ENCODE assay signal across 11 mouse cellular contexts in genomic region chr3:107869097-107869496, GRCm38 (mm10). TPM values are rescaled to one million over a fixed set of nuclear protein-coding genes. Genes with fewer than 3 reads are reported as not detected.
A peak's percentile ranks its signal among the peaks of the same experiment; 100 is the strongest.
DNase-seq lines count a peak whose midpoint lies in the region; ATAC-seq lines count a peak whose summit lies in the region.
"Had no signal": no experiment of that assay in that cellular context is flagged by ENCODE, and none has a peak within 500 bp of the region (broad histone marks: within the 10 kb centered on the region; RNA-seq: fewer than 3 reads in every experiment).

No protein-coding gene starts in this region.

- no peak overlapping the region for H3K4me2 ChIP-seq in embryonic facial prominence, embryonic 13.5 days
- H3K4me2 ChIP-seq in hindbrain, embryonic 15.5 days: no peak overlapping the region
- no peak overlapping the region for H3K4me2 ChIP-seq in midbrain, embryonic 15.5 days
- H3K4me2 ChIP-seq: heart, embryonic 12.5 days; liver, embryonic 13.5 days had no signal

- no peak overlapping the region for H3K27ac ChIP-seq in embryonic facial prominence, embryonic 13.5 days
- H3K27ac ChIP-seq in hindbrain, embryonic 15.5 days (replicated peaks): no peak overlapping the region
- H3K27ac ChIP-seq in midbrain, embryonic 15.5 days: peak overlapping the region; percentile 30; the same call in 1 of the 2 replicates
- H3K27ac ChIP-seq: liver, embryonic 13.5 days had no signal

- intact Hi-C loops in left cerebral cortex, postnatal 14 days (cut with DNase I): loop anchor here (5.0 to 10.0 kb wide), 2 partner anchors 148 to 276 kb away; partner anchors contain the start of genes Gnai3 and Gstm1

- WGBS in embryonic facial prominence, embryonic 13.5 days: 22% methylated on average over 7 of the region's 7 CpGs
- 7% methylated on average over 7 of the region's 7 CpGs for WGBS in hindbrain, embryonic 15.5 days
- WGBS in midbrain, embryonic 15.5 days: 5% methylated on average over 7 of the region's 7 CpGs

- peak; percentile 52 to 84 for DNase-seq in left cerebral cortex, postnatal 14 days (ENCODE audit: low spot score in 2 of 2)
- no peak for DNase-seq in left cerebral cortex, adult 9 months (ENCODE audit: low spot score in 2 of 2)
- DNase-seq in heart, adult 11 months: no peak
- DNase-seq: cerebellum, adult 8-10 months; liver, embryonic 13.5 days had no signal

- ATAC-seq in embryonic facial prominence, embryonic 13.5 days (ENCODE audit: insufficient number of reproducible peaks, insufficient read depth, low FRiP score, low TSS enrichment, low read depth): no peak
- peak; percentile 40; the same call in 1 of the 2 replicates for ATAC-seq in hindbrain, embryonic 15.5 days (ENCODE audit: low FRiP score, low read depth)
- ATAC-seq in midbrain, embryonic 15.5 days (replicated peaks): 0 out of 2 replicates have a peak, but pooled peaks have one; percentile 37
- no peak for ATAC-seq in monocyte, adult 5-6 weeks (replicated peaks; ENCODE audit: insufficient number of reproducible peaks, low FRiP score, low TSS enrichment, poor library complexity, severe bottlenecking)
- ATAC-seq in megakaryocyte progenitor cell, adult 5-6 weeks (replicated peaks; ENCODE audit: poor library complexity): no peak

- H3K4me3 ChIP-seq in embryonic facial prominence, embryonic 13.5 days: no peak overlapping the region
- no peak overlapping the region for H3K4me3 ChIP-seq in hindbrain, embryonic 15.5 days
- no peak overlapping the region for H3K4me3 ChIP-seq in midbrain, embryonic 15.5 days
- H3K4me3 ChIP-seq: heart, embryonic 12.5 days; liver, embryonic 13.5 days had no signal

- no peaks in the 10 kb centered on the region for H3K27me3 ChIP-seq in embryonic facial prominence, embryonic 13.5 days
- no peaks in the 10 kb centered on the region for H3K27me3 ChIP-seq in hindbrain, embryonic 15.5 days
- H3K27me3 ChIP-seq in midbrain, embryonic 15.5 days (replicated peaks): no peaks in the 10 kb centered on the region
- H3K27me3 ChIP-seq: liver, embryonic 13.5 days had no signal

- H3K4me1 ChIP-seq in embryonic facial prominence, embryonic 13.5 days: peaks cover 19% of the 10 kb centered on the region
- peaks cover 4% of the 10 kb centered on the region; the same call in 1 of the 2 replicates for H3K4me1 ChIP-seq in hindbrain, embryonic 15.5 days (replicated peaks)
- H3K4me1 ChIP-seq in midbrain, embryonic 15.5 days: peaks cover 15% of the 10 kb centered on the region

- H3K9me3 ChIP-seq in embryonic facial prominence, embryonic 13.5 days: no peaks in the 10 kb centered on the region
- H3K9me3 ChIP-seq in hindbrain, embryonic 15.5 days: no peaks in the 10 kb centered on the region
- no peaks in the 10 kb centered on the region for H3K9me3 ChIP-seq in midbrain, embryonic 15.5 days
- H3K9me3 ChIP-seq: heart, embryonic 12.5 days; liver, embryonic 13.5 days had no signal

- peak overlapping the region; percentile 52; the same call in 1 of the 2 replicates for H3K9ac ChIP-seq in embryonic facial prominence, embryonic 13.5 days
- H3K9ac ChIP-seq in hindbrain, embryonic 15.5 days: no peak overlapping the region
- no peak overlapping the region for H3K9ac ChIP-seq in midbrain, embryonic 15.5 days
- H3K9ac ChIP-seq: heart, embryonic 12.5 days; liver, embryonic 13.5 days had no signal

- no peaks in the 10 kb centered on the region for H3K36me3 ChIP-seq in embryonic facial prominence, embryonic 13.5 days
- no peaks in the 10 kb centered on the region for H3K36me3 ChIP-seq in hindbrain, embryonic 15.5 days
- H3K36me3 ChIP-seq in midbrain, embryonic 15.5 days (replicated peaks): no peaks in the 10 kb centered on the region
- H3K36me3 ChIP-seq: heart, embryonic 12.5 days; liver, embryonic 13.5 days had no signal

RNA-seq across cellular contexts. Expression of gene Eps8l3, which starts 7.9 kb away (rescaled TPM):
- total RNA-seq in left cerebral cortex, postnatal 14 days (2021): not detected
- polyA plus RNA-seq in embryonic facial prominence, embryonic 13.5 days (2015; fragmentation: Nextera tagmentation; extraction: Ambion mirVana): 0.98 TPM in 1 of 2 replicates, not detected in the other
- 0.13 TPM in 1 of 2 replicates, not detected in the other for polyA plus RNA-seq in hindbrain, embryonic 15.5 days (2015; fragmentation: Nextera tagmentation; extraction: Ambion mirVana)
- 0.09 TPM in 1 of 2 replicates, not detected in the other for polyA plus RNA-seq in midbrain, embryonic 15.5 days (2015; fragmentation: Nextera tagmentation; extraction: Ambion mirVana)
- total RNA-seq in monocyte, adult 5-6 weeks (2017): not detected in 3 replicates
- total RNA-seq in megakaryocyte progenitor cell, adult 5-6 weeks (2015): 0.07 and 0.12 TPM in 2 replicates
- total RNA-seq in megakaryocyte progenitor cell, adult 5-6 weeks (2017): not detected in 2 replicates
- polyA plus RNA-seq: liver, embryonic 13.5 days had no signal

RNA-seq across cellular contexts. Expression of gene Gstm5, which starts 26.5 kb away (rescaled TPM):
- 100 to 1,000 TPM; 182 to 200 TPM for total RNA-seq in left cerebral cortex, postnatal 14 days (2021)
- 250 and 275 TPM in 2 replicates for polyA plus RNA-seq in embryonic facial prominence, embryonic 13.5 days (2015; fragmentation: Nextera tagmentation; extraction: Ambion mirVana)
- 248 and 252 TPM in 2 replicates for polyA plus RNA-seq in hindbrain, embryonic 15.5 days (2015; fragmentation: Nextera tagmentation; extraction: Ambion mirVana)
- polyA plus RNA-seq in midbrain, embryonic 15.5 days (2015; fragmentation: Nextera tagmentation; extraction: Ambion mirVana): 214 and 222 TPM in 2 replicates
- total RNA-seq in monocyte, adult 5-6 weeks (2017): 5.0 to 6.9 TPM in 2 of 3 replicates, not detected in the other
- total RNA-seq in megakaryocyte progenitor cell, adult 5-6 weeks (2015): 38.2 and 61.5 TPM in 2 replicates
- 23.6 and 30.6 TPM in 2 replicates for total RNA-seq in megakaryocyte progenitor cell, adult 5-6 weeks (2017)

Comparison
In these comparisons a context has a peak if more than half of its experiments do, and no peak if none do; other contexts are left out.
1. DNase-seq: peak in left cerebral cortex, postnatal 14 days (2 of 2); none in left cerebral cortex, adult 9 months (0 of 2) and heart, adult 11 months (single experiment).
2. ATAC-seq: peak in hindbrain, embryonic 15.5 days (single experiment) and midbrain, embryonic 15.5 days (single experiment); none in embryonic facial prominence, embryonic 13.5 days (single experiment), monocyte, adult 5-6 weeks (single experiment) and megakaryocyte progenitor cell, adult 5-6 weeks (single experiment).